Mouse (Mus musculus) forebrain, embryonic 12.5 days (tissue): Measurements from ENCODE around the gene Cd3eap. TPM values are rescaled to one million over a fixed set of nuclear protein-coding genes. Genes with fewer than 3 reads are reported as not detected.

ENCODE experiments used
- ATAC-seq: fragments of 200-750 bp; cut with Nextera tagmentation; 2 replicates; pipeline ENCODE4 v1.8.0; 2017; ENCODE audit warnings: moderate TSS enrichment; ENCODE audit not compliant: low FRiP score
- H3K27ac ChIP-seq: fragments of 300-500 bp; sonication (generic); 2 replicates; pipeline ENCODE4 v1.5.1; 2016; ENCODE audit warnings: mild to moderate bottlenecking
- H3K27me3 ChIP-seq: fragments of 300-500 bp; sonication (generic); 2 replicates; pipeline ENCODE4 v1.6.1; 2016; ENCODE audit warnings: mild to moderate bottlenecking
- H3K36me3 ChIP-seq: fragments of 300-500 bp; sonication (generic); replicated peaks from 2 replicates; pipeline ENCODE4 v1.6.1; 2016; ENCODE audit warnings: mild to moderate bottlenecking
- H3K4me1 ChIP-seq: fragments of 300-500 bp; sonication (generic); 2 replicates; pipeline ENCODE4 v1.6.1; 2016
- H3K4me2 ChIP-seq: fragments of 300-500 bp; sonication (generic); 2 replicates; pipeline ENCODE4 v1.6.1; 2016; ENCODE audit warnings: mild to moderate bottlenecking, moderate library complexity
- H3K4me3 ChIP-seq: fragments of 300-500 bp; sonication (generic); replicated peaks from 2 replicates; pipeline ENCODE4 v1.5.1; 2016; ENCODE audit warnings: mild to moderate bottlenecking
- H3K9ac ChIP-seq: fragments of 300-500 bp; sonication (generic); 2 replicates; pipeline ENCODE4 v1.6.1; 2016; ENCODE audit warnings: mild to moderate bottlenecking
- H3K9me3 ChIP-seq: fragments of 300-500 bp; sonication (generic); 2 replicates; pipeline ENCODE4 v1.6.1; 2016
- WGBS: fragments of 180-500 bp; shearing (Covaris S2); methylation state at CpG from one replicate; pipeline ENCODE4 v1.1.7; 2016; 5-methylcytosine and 5-hydroxymethylcytosine counted together
- polyA plus RNA-seq: library from polyadenylated mRNA; unstranded; fragments of >200 nt; fragmentation: Nextera tagmentation; extraction: Ambion mirVana; gene quantifications from 2 replicates; pipeline ENCODE4 v1.2.1, GENCODE M21; 2016

Cd3eap gene
- polyA plus RNA-seq, 1 experiment from 2014 or later: 24.7 TPM

DNA sequence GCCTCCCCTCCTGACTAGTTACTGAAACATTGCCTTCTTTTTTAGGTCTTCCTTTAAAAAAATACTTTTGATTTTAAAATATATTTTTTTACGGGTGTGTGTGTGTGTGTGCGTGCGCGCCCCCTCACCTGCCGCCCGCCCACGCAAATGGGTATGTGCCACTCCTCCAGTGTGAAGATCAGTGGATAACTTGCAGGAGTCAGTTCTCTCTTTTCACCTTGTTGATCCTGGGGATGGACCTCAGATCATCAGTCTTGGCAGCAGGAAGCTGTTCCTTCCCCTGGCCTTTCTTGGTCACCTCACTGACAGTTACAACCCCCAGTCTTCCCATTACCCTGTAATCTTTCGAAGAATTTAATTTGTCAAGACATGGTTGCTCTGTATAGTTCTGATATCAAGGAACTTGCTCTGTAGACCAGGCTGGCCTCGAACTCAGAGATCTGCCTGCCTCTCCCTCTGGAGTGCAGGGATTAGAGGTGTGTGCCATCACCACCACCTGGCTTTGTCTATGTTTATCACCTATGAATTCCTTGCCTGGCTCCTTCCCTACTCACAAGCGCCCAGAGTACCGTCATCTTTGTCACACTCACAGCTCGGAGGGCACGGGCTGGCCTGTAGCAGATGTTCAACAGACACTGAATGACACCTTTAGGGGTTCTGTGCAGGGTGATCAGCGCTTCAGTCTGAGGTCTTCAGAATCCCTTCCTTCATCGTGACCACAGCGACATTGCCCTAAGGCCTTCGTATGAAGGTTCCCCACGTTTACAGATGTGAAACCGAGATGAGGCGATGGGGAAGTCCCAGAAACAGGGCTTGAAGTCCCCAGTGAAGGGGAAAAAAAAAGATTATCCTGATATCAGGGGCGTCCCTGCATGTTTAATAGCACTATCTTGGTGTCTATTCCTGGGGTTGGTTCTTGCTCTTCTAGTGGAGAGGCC is 33.8 kb downstream of the Cd3eap start:
- no peak for ATAC-seq
- H3K36me3 ChIP-seq: no peaks in the 10 kb centered on the region
- H3K9me3 ChIP-seq: no peaks in the 10 kb centered on the region
- WGBS: 75% methylated on average over 21 of the region's 21 CpGs
- no peak overlapping the region for H3K4me3 ChIP-seq
- no peak overlapping the region for H3K27ac ChIP-seq
- H3K4me1 ChIP-seq: peaks cover 26% of the 10 kb centered on the region
- no peak overlapping the region for H3K9ac ChIP-seq
- H3K27me3 ChIP-seq: peaks cover 7% of the 10 kb centered on the region; the same call in 1 of the 2 replicates
- H3K4me2 ChIP-seq: peak overlapping the region; percentile 65

DNA sequence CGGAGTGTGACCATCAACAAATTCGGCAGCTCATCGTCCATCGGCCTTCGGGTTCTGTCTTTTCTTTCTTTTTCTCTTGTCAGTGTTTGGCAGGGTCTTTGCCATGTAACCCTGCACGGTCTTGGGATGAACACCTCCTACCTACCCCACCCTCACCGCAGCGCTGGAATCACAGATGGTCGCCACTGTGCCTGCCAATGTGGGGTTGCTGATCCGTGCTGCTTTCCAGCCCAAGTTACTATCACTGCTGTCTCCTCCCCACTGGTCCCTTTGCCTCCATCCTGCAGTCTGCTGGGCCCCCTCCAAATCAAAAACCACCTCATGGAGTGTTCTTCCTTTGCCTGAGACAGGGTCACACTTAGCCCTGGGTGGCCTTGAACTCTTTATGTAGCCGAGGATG is 35.1 kb downstream of the Cd3eap start:
- WGBS: 85% methylated on average over 11 of the region's 11 CpGs
- no peak for ATAC-seq
- H3K27ac ChIP-seq: no peak overlapping the region

DNA sequence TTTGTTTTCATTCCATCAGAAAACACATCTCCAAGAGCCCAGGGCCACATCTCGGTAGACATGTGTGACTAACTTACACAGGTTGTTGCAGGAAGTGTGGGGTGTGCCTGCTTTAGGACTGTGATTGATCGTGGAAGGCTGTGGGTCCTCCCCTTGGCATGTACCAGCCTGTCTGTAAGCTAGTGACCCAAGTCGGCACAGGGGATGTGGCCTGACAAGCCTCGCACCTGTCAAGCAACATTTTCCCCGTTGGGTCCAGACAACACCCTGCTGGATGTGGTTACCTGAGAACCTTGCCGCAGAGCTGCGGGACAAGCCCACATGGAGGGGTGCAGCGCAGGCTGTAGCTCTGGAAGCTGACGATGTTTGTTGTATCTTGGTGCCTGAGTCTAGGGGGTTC is 36.8 kb downstream of the Cd3eap start:
- Histone ChIP-seq H3K27ac (no peak overlapping the region), H3K27me3 (peaks cover 22% of the 10 kb centered on the region), H3K36me3 (no peaks in the 10 kb centered on the region), H3K4me3 (no peak overlapping the region), H3K9me3 (no peaks in the 10 kb centered on the region), H3K9ac (no peak overlapping the region), H3K4me2 (no peak overlapping the region), H3K4me1 (peaks cover 33% of the 10 kb centered on the region)
- ATAC-seq: no peak
- 63% methylated on average over 9 of the region's 9 CpGs for WGBS

More for the DNA sequence above, 35.1 kb downstream of the Cd3eap start:
- Histone ChIP-seq H3K4me1 (peaks cover 36% of the 10 kb centered on the region), H3K9ac (no peak overlapping the region), H3K36me3 (no peaks in the 10 kb centered on the region), H3K9me3 (no peaks in the 10 kb centered on the region), H3K4me2 (no peak overlapping the region), H3K27me3 (peaks cover 9% of the 10 kb centered on the region; the same call in 1 of the 2 replicates), H3K4me3 (no peak overlapping the region)

DNA sequence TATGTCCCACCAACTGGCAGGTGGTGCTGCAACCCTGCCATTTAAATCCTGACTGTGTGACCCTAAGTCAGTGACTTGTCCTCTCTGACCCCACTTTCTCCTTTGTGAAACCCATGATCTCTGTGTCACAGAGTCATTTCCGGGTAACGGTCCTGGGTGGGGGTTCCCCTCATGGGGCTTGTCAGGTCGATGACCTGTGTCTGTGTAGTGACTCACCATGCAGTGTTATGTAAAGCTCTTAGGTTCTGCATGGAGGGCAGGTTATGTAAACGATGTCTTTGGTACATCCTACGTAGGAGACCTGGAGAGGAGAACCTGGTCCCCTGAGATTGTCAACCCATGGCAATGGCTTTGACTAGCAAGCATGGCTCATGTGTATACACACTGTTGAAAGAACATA is 37.8 kb downstream of the Cd3eap start:
- peaks cover 25% of the 10 kb centered on the region for H3K4me1 ChIP-seq
- WGBS: 73% methylated on average over 5 of the region's 5 CpGs
- no peak for ATAC-seq
- no peak overlapping the region for H3K9ac ChIP-seq
- peaks cover 29% of the 10 kb centered on the region for H3K27me3 ChIP-seq
- no peak overlapping the region for H3K4me2 ChIP-seq
- no peak overlapping the region for H3K4me3 ChIP-seq
- H3K9me3 ChIP-seq: no peaks in the 10 kb centered on the region
- no peak overlapping the region for H3K27ac ChIP-seq
- H3K36me3 ChIP-seq: no peaks in the 10 kb centered on the region

DNA sequence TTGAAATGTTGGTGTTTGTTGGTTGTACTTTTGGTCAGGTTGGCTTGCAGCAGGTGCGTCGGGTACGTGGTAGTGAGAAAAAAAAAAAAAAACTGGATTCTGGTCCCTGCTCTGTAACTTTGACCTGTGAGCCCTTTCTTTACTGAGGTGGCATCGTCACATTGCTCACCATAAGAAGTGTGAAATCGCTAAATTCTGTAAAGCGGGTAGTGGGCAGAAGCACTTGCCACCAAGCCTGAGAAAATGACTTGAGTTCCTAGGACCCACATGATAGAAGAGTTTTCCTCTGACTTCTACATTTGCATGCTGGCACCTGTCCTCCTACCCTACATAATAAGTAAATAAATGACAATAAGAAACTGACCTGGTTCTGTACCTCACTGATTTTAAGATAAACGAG is 38.6 kb downstream of the Cd3eap start:
- Histone ChIP-seq H3K27me3 (peaks cover 29% of the 10 kb centered on the region), H3K9ac (no peak overlapping the region), H3K27ac (0 out of 2 replicates have a peak overlapping the region, but pooled peaks have one; percentile 14), H3K9me3 (no peaks in the 10 kb centered on the region), H3K4me2 (peak overlapping the region; percentile 80), H3K4me3 (no peak overlapping the region), H3K36me3 (no peaks in the 10 kb centered on the region), H3K4me1 (peaks cover 20% of the 10 kb centered on the region)
- no peak for ATAC-seq
- WGBS: 41% methylated on average over 7 of the region's 7 CpGs

DNA sequence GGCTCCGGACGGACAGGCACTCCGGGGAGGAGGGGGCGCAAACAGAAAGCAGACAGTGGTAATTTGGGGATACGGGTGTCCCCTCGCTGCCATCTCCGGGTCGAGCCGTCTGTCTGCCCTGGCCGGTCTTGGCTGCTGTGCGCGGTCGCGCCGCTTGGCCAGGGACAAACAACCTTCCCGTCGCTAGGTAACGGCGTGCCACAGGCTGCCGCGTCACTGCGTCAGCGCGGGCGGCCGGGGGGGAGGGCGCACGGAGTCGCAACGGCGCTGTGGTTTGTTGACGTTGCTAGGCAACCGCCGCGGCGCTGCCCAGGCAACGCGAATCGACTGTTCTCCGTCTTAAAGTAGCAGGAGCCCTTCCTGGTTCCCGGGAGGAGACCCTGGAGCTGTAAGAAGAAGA is 39.4 kb downstream of the Cd3eap start:
- H3K27ac ChIP-seq: 0 out of 2 replicates have a peak overlapping the region, but pooled peaks have one; percentile 14

DNA sequence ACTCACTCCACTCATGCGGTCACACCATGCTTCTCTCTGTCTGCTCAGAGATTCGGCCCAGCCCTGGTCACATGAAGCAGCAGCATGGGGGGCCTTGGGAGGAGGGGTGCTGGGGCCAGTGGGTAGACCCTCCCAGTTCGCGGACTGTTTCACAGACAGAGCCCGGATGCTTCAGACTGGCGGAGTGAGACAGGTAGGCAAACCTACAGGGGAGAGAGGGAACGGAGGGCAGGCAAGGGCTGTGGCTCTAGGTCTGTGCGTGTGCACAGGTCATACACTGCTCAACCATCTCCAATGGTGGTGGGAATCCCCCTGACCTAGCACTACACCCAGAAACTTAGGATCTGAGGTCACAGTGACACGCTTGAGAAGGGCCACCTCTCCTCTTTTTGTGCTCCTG is 39.8 kb downstream of the Cd3eap start:
- Histone ChIP-seq H3K27me3 (peaks cover 38% of the 10 kb centered on the region), H3K4me2 (peak overlapping the region; percentile 80), H3K4me3 (peak overlapping the region; percentile 50), H3K9me3 (no peaks in the 10 kb centered on the region), H3K27ac (no peak overlapping the region), H3K36me3 (no peaks in the 10 kb centered on the region), H3K9ac (peak overlapping the region; percentile 56), H3K4me1 (peaks cover 19% of the 10 kb centered on the region)
- peak; percentile 69 for ATAC-seq
- WGBS: 22% methylated on average over 9 of the region's 9 CpGs

More for the DNA sequence above, 39.4 kb downstream of the Cd3eap start:
- WGBS: under 1% methylated on average over 41 of the region's 41 CpGs
- no peaks in the 10 kb centered on the region for H3K36me3 ChIP-seq
- ATAC-seq: peak; percentile 96
- H3K4me1 ChIP-seq: peaks cover 19% of the 10 kb centered on the region
- no peaks in the 10 kb centered on the region for H3K9me3 ChIP-seq
- H3K9ac ChIP-seq: peak overlapping the region; percentile 56
- peak overlapping the region; percentile 50 for H3K4me3 ChIP-seq
- H3K27me3 ChIP-seq: peaks cover 33% of the 10 kb centered on the region
- H3K4me2 ChIP-seq: peak overlapping the region; percentile 80

DNA sequence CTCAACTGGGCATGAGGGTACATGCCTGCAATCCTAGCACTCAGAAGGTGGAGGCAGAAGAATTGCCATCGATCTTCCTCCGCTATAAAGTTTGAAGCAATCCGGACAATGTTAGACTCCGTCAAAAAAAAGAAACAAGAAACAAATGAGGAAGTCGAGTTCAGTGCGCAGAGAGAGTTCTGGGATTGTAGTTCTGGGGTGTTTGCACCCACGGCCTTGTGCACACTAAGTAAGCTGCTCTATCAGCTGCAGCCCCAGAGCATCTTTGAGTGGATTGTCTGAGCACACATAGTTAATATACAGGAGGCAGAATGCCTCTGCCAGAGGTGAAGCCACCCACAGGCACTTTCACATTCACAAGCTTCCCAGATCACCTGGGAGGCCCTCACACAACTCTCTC is 40.6 kb downstream of the Cd3eap start:
- Histone ChIP-seq H3K27ac (no peak overlapping the region), H3K9ac (no peak overlapping the region), H3K4me1 (peaks cover 19% of the 10 kb centered on the region), H3K4me3 (no peak overlapping the region), H3K4me2 (no peak overlapping the region), H3K27me3 (peaks cover 41% of the 10 kb centered on the region), H3K36me3 (no peaks in the 10 kb centered on the region), H3K9me3 (no peaks in the 10 kb centered on the region)
- ATAC-seq: no peak
- 83% methylated on average over 7 of the region's 7 CpGs for WGBS

DNA sequence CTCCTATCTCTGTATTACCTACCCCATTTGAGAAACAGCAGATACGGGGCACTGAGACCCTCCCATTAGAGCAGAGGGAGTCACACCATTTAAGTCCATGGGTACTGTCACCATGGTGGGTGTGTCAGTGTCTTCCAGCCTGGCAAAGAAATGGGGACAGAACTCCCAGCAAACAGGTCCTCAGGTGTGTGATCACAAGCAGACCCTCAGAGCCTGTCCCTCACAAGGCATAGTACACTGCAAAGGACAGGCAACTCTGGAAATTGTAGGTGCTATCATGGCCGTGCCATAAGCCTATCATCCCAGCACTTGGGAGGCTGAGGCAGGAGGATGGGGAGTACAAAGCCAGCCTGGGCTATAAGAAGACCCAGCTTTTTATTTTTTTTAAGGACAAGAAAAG is 41.1 kb downstream of the Cd3eap start:
- H3K9me3 ChIP-seq: no peaks in the 10 kb centered on the region
- H3K36me3 ChIP-seq: no peaks in the 10 kb centered on the region
- H3K9ac ChIP-seq: no peak overlapping the region
- 74% methylated on average over 2 of the region's 2 CpGs for WGBS
- H3K4me1 ChIP-seq: peaks cover 19% of the 10 kb centered on the region
- H3K27ac ChIP-seq: no peak overlapping the region
- H3K27me3 ChIP-seq: peaks cover 44% of the 10 kb centered on the region
- ATAC-seq: no peak
- no peak overlapping the region for H3K4me3 ChIP-seq
- H3K4me2 ChIP-seq: no peak overlapping the region

DNA sequence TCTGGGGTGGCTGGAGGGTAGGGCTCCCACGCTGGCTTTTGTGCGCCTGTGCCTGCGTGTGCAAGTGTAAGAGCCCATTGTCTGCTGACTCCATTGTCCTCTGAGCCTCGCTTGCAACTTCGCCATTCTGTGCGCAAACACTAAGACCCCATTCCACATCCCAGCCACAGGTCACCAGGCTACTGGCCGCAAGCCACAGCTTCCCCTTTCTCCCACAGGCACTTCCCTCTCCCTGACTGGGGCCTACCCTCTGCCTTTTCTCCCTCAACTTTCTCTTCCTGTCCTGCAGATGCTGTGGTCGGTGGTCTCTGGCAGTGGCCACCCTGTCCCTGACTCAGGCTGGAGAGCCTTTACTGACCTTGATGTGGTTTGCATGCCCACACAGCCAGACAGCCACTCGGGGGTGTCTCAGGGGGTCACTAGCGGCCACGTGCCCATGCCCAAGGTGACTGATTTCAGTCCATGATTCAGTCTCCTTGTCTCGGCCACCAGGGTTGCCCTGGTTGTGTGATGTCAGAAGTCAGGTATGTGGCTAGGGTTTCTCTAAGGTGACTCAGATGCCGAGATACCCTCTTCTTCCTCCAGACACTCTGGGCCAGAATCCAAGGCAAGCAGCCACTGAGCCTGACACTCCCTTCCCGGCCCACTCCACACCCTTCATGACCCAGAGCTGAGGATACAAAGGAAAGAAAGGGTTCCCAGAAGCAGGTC is 42.7 kb downstream of the Cd3eap start:
- no peaks in the 10 kb centered on the region for H3K36me3 ChIP-seq
- WGBS: 41% methylated on average over 14 of the region's 14 CpGs
- peaks cover 49% of the 10 kb centered on the region for H3K27me3 ChIP-seq
- no peak for ATAC-seq
- no peak overlapping the region for H3K4me2 ChIP-seq
- peaks cover 19% of the 10 kb centered on the region for H3K4me1 ChIP-seq
- H3K27ac ChIP-seq: no peak overlapping the region
- no peak overlapping the region for H3K9ac ChIP-seq
- H3K4me3 ChIP-seq: no peak overlapping the region
- no peaks in the 10 kb centered on the region for H3K9me3 ChIP-seq

DNA sequence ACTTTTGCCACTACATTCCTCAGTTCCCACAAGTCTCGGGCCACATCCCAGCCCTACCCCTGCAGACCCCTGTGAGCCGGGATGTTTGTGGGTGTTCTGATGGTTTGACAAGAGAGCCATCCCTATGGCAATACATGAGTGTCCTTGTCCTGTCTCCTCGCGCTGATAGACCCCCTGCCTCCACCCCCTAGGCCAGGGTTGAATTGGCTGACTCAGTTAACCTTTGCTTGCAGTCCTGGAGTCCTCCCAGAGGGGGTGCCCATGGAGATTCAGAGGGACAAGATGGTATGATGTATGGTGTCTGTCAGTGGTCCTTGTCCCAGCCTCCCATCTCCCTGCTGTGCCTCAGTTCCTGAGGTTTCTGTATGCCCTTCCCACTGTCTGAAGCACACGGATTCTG is 45.2 kb downstream of the Cd3eap start:
- peaks cover 51% of the 10 kb centered on the region for H3K27me3 ChIP-seq
- H3K9ac ChIP-seq: no peak overlapping the region
- peaks cover 20% of the 10 kb centered on the region for H3K4me1 ChIP-seq
- H3K4me3 ChIP-seq: no peak overlapping the region
- no peak overlapping the region for H3K4me2 ChIP-seq
- 47% methylated on average over 5 of the region's 5 CpGs for WGBS
- H3K36me3 ChIP-seq: no peaks in the 10 kb centered on the region
- H3K9me3 ChIP-seq: no peaks in the 10 kb centered on the region
- no peak for ATAC-seq
- H3K27ac ChIP-seq: no peak overlapping the region

DNA sequence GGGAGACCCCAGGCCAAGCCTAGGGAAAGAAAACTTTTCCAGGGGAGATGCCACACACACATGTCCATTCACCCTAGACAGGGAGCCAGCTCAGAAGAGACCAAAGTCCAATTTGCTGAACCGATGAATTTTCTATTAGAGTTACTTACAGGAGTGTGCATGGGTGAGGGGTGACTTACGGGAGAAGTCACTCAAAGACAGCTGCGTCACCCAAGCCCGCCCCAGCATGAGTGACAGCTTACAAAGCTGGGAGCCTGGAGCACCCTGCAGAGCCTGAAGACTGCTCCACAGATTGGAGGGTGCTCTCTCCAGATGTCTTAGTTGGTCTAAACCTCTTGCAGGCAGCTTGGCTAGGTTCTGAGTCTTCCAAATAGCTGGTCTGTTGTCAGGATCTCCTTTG is 47.3 kb downstream of the Cd3eap start:
- H3K27ac ChIP-seq: no peak overlapping the region
- no peak for ATAC-seq
- H3K27me3 ChIP-seq: peaks cover 50% of the 10 kb centered on the region
- no peaks in the 10 kb centered on the region for H3K9me3 ChIP-seq
- WGBS: 36% methylated on average over 4 of the region's 4 CpGs
- H3K9ac ChIP-seq: no peak overlapping the region
- peaks cover 31% of the 10 kb centered on the region for H3K4me1 ChIP-seq
- no peaks in the 10 kb centered on the region for H3K36me3 ChIP-seq
- H3K4me2 ChIP-seq: no peak overlapping the region
- H3K4me3 ChIP-seq: no peak overlapping the region
